Mouse (Mus musculus): Measurements from ENCODE around the gene Ccdc78. TPM values are rescaled to one million over a fixed set of nuclear protein-coding genes. Genes with fewer than 3 reads are reported as not detected.

The Ccdc78 gene
- total RNA-seq (2023): under 1 TPM in 1 of 2 experiments, not detected in 1; 0.32 TPM

GRCm38 (mm10) chr17:25786280-25786679 lies at the start of gene Ccdc78:
TSS of gene Ccdc78 (plus strand) at chr17:25786580.

GRCm38 (mm10) chr17:25754241-25754640 lies 32.1 kb upstream of the Ccdc78 start, which contains the start of gene Msln:
TSS of gene Msln (minus strand) at chr17:25754378.

GRCm38 (mm10) chr17:25773549-25774120 lies 12.7 kb upstream of the Ccdc78 start, which contains the start of gene Narfl:
TSS of gene Narfl (plus strand) at chr17:25773776.

GRCm38 (mm10) chr17:25785281-25785745 lies 1.1 kb upstream of the Ccdc78 start, which contains the start of gene Haghl:
TSS of gene Haghl (minus strand) at chr17:25785673.

GRCm38 (mm10) chr17:25792615-25793014 lies 6.2 kb downstream of the Ccdc78 start, which contains the start of gene Fam173a:
TSS of gene Fam173a (minus strand) at chr17:25792901.

GRCm38 (mm10) chr17:25795609-25796092 lies 9.3 kb downstream of the Ccdc78 start, which contains the start of gene AC134908.4:
TSS of gene AC134908.4 (minus strand) at chr17:25795659.

GRCm38 (mm10) chr17:25796951-25797369 lies 10.6 kb downstream of the Ccdc78 start, which contains the start of gene Metrn:
TSS of gene Metrn (minus strand) at chr17:25797136.

GRCm38 (mm10) chr17:25808789-25809605 lies 22.6 kb downstream of the Ccdc78 start, which contains the start of gene Fbxl16:
TSS of gene Fbxl16 (plus strand) at chr17:25809085.

GRCm38 (mm10) chr17:25823452-25823851 lies 37.1 kb downstream of the Ccdc78 start, which contains the start of gene Wdr24:
TSS of gene Wdr24 (plus strand) at chr17:25823627.

GRCm38 (mm10) chr17:25828712-25829557 lies 42.6 kb downstream of the Ccdc78 start, which contains the start of gene Jmjd8:
TSS of gene Jmjd8 (plus strand) at chr17:25828867.

GRCm38 (mm10) chr17:25833291-25833663 lies 46.9 kb downstream of the Ccdc78 start, which contains the start of gene Stub1:
TSS of gene Stub1 (minus strand) at chr17:25833404.

GRCm38 (mm10) chr17:25837076-25837410 lies 50.7 kb downstream of the Ccdc78 start, which contains the start of gene Rhbdl1:
TSS of gene Rhbdl1 (minus strand) at chr17:25837295.

Other genes starting within 250 kb of the Ccdc78 start
- gene Sox8, start 215.9 kb upstream of the Ccdc78 start, total RNA-seq (2023): not detected
- 10 to 100 TPM; 34.5 to 42.6 TPM for gene Lmf1, start 207.5 kb upstream of the Ccdc78 start, total RNA-seq (2023)
- gene Gng13, start 69.4 kb upstream of the Ccdc78 start, total RNA-seq (2023): not detected
- 1 to 10 TPM; 6.7 to 8.5 TPM for gene Chtf18, start 59.2 kb upstream of the Ccdc78 start, total RNA-seq (2023)
- 1 to 10 TPM; 7.5 to 7.7 TPM for gene Rpusd1, start 58.9 kb upstream of the Ccdc78 start, total RNA-seq (2023)
- gene Mslnl, start 50.5 kb upstream of the Ccdc78 start, total RNA-seq (2023): not detected
- 1 to 10 TPM in 1 of 2 experiments, not detected in 1; 1.2 TPM for gene Msln, start 32.2 kb upstream of the Ccdc78 start, total RNA-seq (2023)
- gene Narfl, start 12.8 kb upstream of the Ccdc78 start, total RNA-seq (2023): 10 to 100 TPM; 43.3 to 45.9 TPM
- 10 to 100 TPM; 17.7 to 28.0 TPM for gene Haghl, start 907 bp upstream of the Ccdc78 start, total RNA-seq (2023)
- gene Fam173a, start 6.3 kb downstream of the Ccdc78 start, total RNA-seq (2023): 10 to 100 TPM; 50.2 to 61.0 TPM
- gene AC134908.4, start 9.1 kb downstream of the Ccdc78 start, total RNA-seq (2023): not detected
- gene Metrn, start 10.6 kb downstream of the Ccdc78 start, total RNA-seq (2023): 10 to 100 TPM; 13.3 to 17.5 TPM
- not detected for gene Fbxl16, start 22.5 kb downstream of the Ccdc78 start, total RNA-seq (2023)
- gene Wdr24, start 37.0 kb downstream of the Ccdc78 start, total RNA-seq (2023): 10 to 100 TPM; 18.9 TPM
- gene Jmjd8, start 42.3 kb downstream of the Ccdc78 start, total RNA-seq (2023): 10 to 100 TPM; 31.0 to 35.5 TPM
- 10 to 100 TPM; 69.1 to 78.8 TPM for gene Stub1, start 46.8 kb downstream of the Ccdc78 start, total RNA-seq (2023)
- 1 to 10 TPM; 1.8 to 4.8 TPM for gene Rhbdl1, start 50.7 kb downstream of the Ccdc78 start, total RNA-seq (2023)
- 1 to 10 TPM; 3.6 to 4.6 TPM for gene Gm20683, start 55.2 kb downstream of the Ccdc78 start, total RNA-seq (2023)
- 10 to 100 TPM; 77.3 to 80.7 TPM for gene Rhot2, start 58.3 kb downstream of the Ccdc78 start, total RNA-seq (2023)
- gene Wdr90, start 74.9 kb downstream of the Ccdc78 start, total RNA-seq (2023): 10 to 100 TPM; 25.1 to 32.9 TPM
- gene Mcrip2, start 82.2 kb downstream of the Ccdc78 start, total RNA-seq (2023): 1 to 10 TPM; 3.2 to 4.2 TPM
- 10 to 100 TPM; 21.0 to 33.3 TPM for gene Mettl26, start 88.5 kb downstream of the Ccdc78 start, total RNA-seq (2023)
- 1 to 10 TPM; 6.7 to 6.9 TPM for gene Wfikkn1, start 94.3 kb downstream of the Ccdc78 start, total RNA-seq (2023)
- 10 to 100 TPM; 27.3 to 37.8 TPM for gene Rab40c, start 133.1 kb downstream of the Ccdc78 start, total RNA-seq (2023)
- gene Pigq, start 158.4 kb downstream of the Ccdc78 start, total RNA-seq (2023): 10 to 100 TPM; 84.4 to 92.2 TPM
- not detected for gene Nhlrc4, start 158.4 kb downstream of the Ccdc78 start, total RNA-seq (2023)
- gene A930017K11Rik, start 166.0 kb downstream of the Ccdc78 start, total RNA-seq (2023): not detected
- 10 to 100 TPM; 42.6 to 48.1 TPM for gene Capn15, start 199.2 kb downstream of the Ccdc78 start, total RNA-seq (2023)

All from B cell, adult 67 days (primary cell).